Mouse (Mus musculus) CD4-positive helper T cell, adult 2 months (primary cell): ENCODE data around the gene Zfp937.
"Not testable (repeated sequence)": the region's sequence is repeated elsewhere in the genome, so short reads cannot be mapped to it uniquely, and the experiment has no call there.

Experiments used
- DNase-seq: peaks from one replicate; pipeline ENCODE4 v3.0.0-alpha.2; 2012; ENCODE audit warnings: low read depth, missing footprints, low spot score

The Zfp937 gene

DNA sequence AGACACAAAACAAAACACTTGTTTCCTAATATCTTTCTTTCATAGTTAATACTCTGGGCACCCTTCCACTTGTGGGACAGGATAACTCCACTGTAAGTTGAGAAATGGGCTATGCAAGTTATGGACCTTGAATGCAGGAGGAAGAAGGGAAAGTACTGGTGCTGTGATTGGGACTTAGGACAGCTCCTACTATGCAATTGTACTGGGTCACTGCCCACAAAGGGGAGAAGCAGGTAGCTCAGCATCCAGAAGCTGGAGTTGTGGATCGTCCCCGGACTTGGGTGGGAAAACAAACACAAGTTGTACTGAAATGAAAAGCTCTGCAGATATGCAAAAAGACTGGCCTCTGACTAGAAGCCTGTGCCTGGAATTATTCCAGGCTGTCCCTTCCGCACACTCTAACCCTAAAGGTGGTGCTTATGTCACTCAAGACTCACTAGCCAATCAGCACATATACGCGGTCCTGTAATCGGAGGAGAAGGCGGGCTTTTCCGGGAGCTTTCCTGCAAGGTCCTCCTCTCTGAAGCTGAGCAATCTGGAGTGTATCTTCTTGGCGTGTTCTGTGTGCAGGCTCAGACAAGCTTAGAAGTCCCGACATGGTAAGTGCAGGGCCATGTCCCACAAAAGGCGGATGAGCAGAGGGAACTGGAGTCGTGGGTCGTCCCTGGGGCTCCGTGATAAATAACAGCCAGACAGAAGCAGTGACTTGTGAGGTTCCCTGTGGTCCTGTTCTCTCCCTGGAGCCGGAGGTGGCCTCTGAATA is at the start of gene Zfp937:
Zfp937 (plus strand) TSS at position 474 of the 763 bp plus-strand sequence.
- DNase-seq: peak; percentile 17

DNA sequence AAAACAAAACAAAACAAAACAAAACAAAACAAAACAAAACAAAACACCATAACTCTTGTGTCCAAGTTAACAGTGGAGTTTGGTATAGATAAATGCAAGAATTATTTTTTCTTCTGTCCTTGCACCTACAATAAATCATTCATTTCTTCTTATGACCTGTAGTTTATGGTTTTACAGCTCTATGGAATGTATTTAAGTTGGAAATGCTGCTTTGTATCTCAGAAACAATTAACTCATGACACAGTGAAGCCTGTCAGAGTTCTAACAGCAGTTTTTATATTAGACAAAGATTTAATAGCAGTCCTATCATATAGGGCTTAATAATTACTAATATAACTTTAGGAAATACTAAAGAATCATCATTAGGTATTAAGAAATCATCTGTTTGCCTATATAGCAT is 44.0 kb upstream of the Zfp937 start:
- no peak for DNase-seq

DNA sequence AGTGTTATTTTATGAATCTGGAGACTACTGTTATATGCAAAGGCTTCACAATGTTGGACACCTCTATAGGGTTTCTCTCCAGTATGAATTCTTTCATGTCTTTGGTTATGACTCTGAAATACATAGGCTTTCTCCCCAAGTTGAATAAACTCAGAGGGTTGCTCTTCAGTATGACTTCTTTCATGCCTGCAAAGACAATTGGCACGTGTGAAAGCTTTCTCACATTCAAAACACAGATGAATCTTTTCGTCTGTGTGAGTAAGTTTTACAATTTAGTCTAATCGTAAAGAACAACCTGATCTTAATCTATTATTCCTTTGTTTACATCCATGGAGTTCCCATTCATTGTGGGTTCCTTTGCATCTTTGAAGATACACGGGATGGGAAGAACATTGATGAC is 38.3 kb upstream of the Zfp937 start, which contains the start of gene Gm10770:
Gm10770 (minus strand) TSS at position 101 of the 400 bp plus-strand sequence.
- DNase-seq: not testable (repeated sequence)

DNA sequence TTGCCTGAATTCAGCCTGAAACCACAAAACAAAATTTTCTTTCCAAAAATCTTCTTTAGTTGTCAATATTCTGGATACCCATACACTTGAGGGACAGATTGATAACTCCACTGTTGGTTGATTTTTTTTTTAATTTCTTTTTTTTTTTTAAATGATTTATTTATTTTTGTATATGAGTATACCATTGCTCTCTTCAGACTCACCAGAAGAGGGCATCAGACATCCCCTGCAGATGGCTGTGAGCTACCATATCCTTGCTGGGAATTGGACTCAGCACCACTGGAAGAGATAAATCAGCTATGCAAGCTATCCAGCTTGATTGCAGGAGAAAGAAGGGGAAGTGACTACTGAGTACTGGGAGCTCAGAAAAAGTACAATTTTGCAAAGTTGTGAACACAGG is 36.8 kb upstream of the Zfp937 start:
- DNase-seq: not testable (repeated sequence)

DNA sequence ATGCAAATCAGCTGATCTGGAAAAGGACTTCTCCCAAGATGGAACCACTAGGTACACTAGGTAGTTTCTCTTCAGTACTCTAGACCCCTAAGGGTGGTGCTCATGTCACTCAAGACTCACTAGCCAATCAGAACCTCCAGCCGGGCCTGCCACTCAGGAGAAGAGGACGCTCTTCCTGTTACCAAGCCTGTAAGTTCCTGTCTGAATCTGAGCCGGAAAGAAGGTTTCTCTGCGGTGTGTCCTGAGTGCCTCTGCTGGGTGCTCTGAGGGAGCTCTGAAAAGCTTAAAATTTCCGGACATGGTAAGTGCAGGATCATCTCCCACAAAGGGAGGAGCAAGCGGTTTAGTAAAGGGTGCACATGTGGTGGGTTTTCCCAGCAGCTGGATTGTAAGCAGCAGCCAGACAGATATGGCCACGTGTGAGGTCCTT is 36.3 kb upstream of the Zfp937 start, which contains the start of gene Gm14139:
Gm14139 (plus strand) TSS at position 186 of the 430 bp plus-strand sequence.
- DNase-seq: not testable (repeated sequence)

DNA sequence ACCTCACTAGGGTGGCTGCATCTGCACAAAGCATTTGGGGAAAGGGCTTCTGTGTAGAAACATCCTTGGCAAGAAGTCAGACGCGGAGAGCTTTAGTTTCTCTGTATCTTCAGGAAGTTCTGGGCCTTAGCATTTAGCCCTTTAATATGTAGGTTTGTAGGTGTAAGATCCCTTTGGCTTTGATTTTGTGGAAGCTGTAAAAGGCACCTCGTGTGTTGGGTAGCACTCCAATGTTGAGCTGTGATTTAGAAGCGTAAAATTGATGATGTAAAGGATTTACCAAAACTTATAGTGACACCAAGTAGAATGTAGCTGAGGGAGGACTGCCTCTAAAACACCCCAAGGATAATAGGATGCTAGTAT is 471 bp downstream of the Zfp937 start:
- DNase-seq: not testable (repeated sequence)

DNA sequence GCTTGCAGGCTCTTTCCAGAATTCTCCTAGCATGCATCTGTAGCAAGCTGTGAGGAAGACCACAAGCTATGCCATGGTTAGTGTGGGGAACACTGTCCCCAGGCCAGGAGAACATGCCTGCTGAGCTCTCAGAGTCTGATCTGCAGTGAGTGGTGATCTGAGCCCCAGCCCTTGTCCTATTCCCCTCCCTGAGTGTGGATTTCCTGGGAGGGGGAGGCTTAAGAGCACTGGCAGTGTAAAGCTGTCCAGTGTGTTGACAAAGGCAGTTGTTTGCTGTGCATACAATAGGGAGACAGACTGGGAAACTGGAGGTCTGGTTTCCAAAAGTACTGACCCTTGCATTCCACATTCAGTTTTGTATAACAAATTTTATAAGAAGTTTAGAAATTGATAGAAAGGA is 5.4 kb downstream of the Zfp937 start:
- not testable (repeated sequence) for DNase-seq

DNA sequence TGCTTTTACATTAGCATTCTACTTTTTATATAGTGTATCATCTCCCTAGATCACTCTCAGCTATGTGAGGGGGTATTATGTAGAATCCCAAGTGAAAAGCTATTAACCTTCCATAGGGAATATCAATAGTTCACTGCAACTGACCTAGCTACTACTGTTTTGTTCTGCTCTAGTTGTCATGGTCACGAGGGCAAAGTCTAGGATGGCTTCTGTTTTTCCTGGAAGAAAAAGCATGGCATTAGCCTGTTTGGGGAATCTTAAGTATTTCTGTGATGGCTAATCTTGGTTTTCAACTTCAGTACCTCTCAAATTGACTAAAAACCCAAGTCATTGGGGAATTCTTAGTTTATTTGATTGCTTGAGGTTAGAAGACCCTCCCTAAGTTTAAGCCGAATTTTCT is 25.3 kb downstream of the Zfp937 start:
- DNase-seq: no peak

DNA sequence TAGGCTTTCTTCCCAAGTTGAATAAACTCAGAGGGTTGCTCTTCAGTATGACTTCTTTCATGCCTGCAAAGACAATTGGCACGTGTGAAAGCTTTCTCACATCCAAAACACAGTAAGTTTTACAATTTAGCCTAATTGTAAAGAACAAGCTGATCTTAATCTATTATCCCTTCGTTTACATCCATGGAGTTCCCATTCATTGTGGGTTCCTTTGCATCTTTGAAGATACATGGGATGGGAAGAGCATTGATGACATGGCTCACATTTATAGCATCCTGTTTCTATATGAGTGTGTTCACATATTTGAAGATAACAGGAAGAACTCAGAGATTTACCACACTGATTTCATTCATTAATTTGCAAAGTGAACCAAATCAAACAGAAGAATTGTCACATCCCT is 37.6 kb downstream of the Zfp937 start, which contains the start of gene Gm21994:
Gm21994 (minus strand) TSS at position 101 of the 400 bp plus-strand sequence.
- not testable (repeated sequence) for DNase-seq

DNA sequence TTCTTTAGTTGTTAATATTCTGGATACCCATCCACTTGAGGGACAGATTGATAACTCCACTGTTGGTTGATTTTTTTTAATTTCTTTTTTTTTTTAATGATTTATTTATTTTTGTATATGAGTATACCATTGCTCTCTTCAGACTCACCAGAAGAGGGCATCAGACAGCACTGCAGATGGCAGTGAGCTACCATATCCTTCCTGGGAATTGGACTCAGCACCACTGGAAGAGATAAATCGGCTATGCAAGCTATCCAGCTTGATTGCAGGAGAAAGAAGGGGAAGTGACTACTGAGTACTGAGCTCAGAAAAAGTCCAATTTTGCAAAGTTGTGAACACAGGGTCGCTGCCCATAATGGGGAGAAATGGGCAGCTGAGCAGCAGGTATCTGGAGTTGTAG is 39.0 kb downstream of the Zfp937 start:
- not testable (repeated sequence) for DNase-seq

DNA sequence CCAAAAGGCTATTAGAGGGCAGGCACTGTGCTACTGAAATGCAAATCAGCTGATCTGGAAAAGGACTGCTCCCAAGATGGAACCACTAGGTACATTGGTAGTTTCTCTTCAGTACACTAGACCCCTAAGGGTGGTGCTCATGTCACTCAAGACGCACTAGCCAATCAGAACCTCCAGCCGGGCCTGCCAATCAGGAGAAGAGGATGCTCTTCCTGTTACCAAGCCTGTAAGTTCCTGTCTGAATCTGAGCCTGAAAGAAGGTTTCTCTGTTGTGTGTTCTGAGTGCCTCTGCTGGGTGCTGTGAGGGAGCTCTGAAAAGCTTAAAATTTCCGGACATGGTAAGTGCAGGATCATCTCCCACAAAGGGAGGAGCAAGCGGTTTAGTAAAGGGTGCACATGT is 39.4 kb downstream of the Zfp937 start, which contains the start of gene Gm14124:
Gm14124 (plus strand) TSS at position 227 of the 400 bp plus-strand sequence.
- not testable (repeated sequence) for DNase-seq
